Mouse (Mus musculus) monocyte, adult 5-6 weeks (primary cell): ENCODE measurements around the gene Spint5. TPM values are rescaled to one million over a fixed set of nuclear protein-coding genes. Genes with fewer than 3 reads are reported as not detected.
"Not testable (repeated sequence)": the region's sequence is repeated elsewhere in the genome, so short reads cannot be mapped to it uniquely, and the experiment has no call there.

ENCODE experiments used
- ATAC-seq: fragments of 153-309, 156-312 bp; replicated peaks from 2 replicates; pipeline ENCODE4 v1.8.0; 2017; ENCODE audit warnings: mild to moderate bottlenecking; ENCODE audit not compliant: low TSS enrichment, insufficient number of reproducible peaks, severe bottlenecking, poor library complexity, low FRiP score
- total RNA-seq: library from RNA; stranded (forward); fragments of 200-1000, 200-491, 200-594 nt; gene quantifications from 3 replicates; pipeline ENCODE4 v1.2.3, GENCODE M21; 2017

Spint5 gene
- total RNA-seq = not detected in 3 replicates

- no peak for ATAC-seq
These were observed at the start of gene Spint5 for GRCm38 (mm10) chr2:164715005-164715404. Spint5 (plus strand) TSS chr2:164715305.

- no peak for ATAC-seq
These were observed 44.8 kb upstream of the Spint5 start for GRCm38 (mm10) chr2:164670261-164670660.

GRCm38 (mm10) chr2:164670938-164671337, 44.2 kb upstream of the Spint5 start:
- ATAC-seq = no peak

- no peak for ATAC-seq
These were observed 41.1 kb upstream of the Spint5 start, which contains the start of gene Wfdc11 for GRCm38 (mm10) chr2:164673987-164674386. Wfdc11 (minus strand) TSS chr2:164674087.

GRCm38 (mm10) chr2:164676103-164676502, 39.0 kb upstream of the Spint5 start:
- ATAC-seq = no peak

- no peak for ATAC-seq
These were observed 38.0 kb upstream of the Spint5 start for GRCm38 (mm10) chr2:164676916-164677685.

- peak; percentile 68; the same call in 1 of the 2 replicates for ATAC-seq
These were observed 36.1 kb upstream of the Spint5 start for GRCm38 (mm10) chr2:164678848-164679625.

GRCm38 (mm10) chr2:164679906-164680305, 35.2 kb upstream of the Spint5 start:
- 0 out of 2 replicates have a peak, but pooled peaks have one; percentile 31 for ATAC-seq

- no peak for ATAC-seq
These were observed 30.3 kb upstream of the Spint5 start, which contains the start of gene Wfdc13 for GRCm38 (mm10) chr2:164684807-164685206. Wfdc13 (plus strand) TSS chr2:164685107.

- ATAC-seq = no peak
These were observed 16.9 kb upstream of the Spint5 start, which contains the start of gene Spint4 for GRCm38 (mm10) chr2:164698201-164698600. Spint4 (plus strand) TSS chr2:164698501.

GRCm38 (mm10) chr2:164700959-164701358, 14.1 kb upstream of the Spint5 start:
- no peak for ATAC-seq

- no peak for ATAC-seq
These were observed 13.3 kb upstream of the Spint5 start for GRCm38 (mm10) chr2:164701761-164702160.

GRCm38 (mm10) chr2:164704235-164704634, 10.9 kb upstream of the Spint5 start:
- ATAC-seq = no peak

- ATAC-seq = no peak
These were observed 9.8 kb upstream of the Spint5 start for GRCm38 (mm10) chr2:164705328-164705727.

- no peak for ATAC-seq
These were observed 9.1 kb upstream of the Spint5 start for GRCm38 (mm10) chr2:164705991-164706390.

GRCm38 (mm10) chr2:164716194-164716786, 1.2 kb downstream of the Spint5 start:
- not testable (repeated sequence) for ATAC-seq

GRCm38 (mm10) chr2:164723276-164723675, 8.2 kb downstream of the Spint5 start:
- ATAC-seq = no peak

GRCm38 (mm10) chr2:164725895-164726619, 11.0 kb downstream of the Spint5 start:
- ATAC-seq = peak; percentile 71

- ATAC-seq = no peak
These were observed 16.6 kb downstream of the Spint5 start for GRCm38 (mm10) chr2:164731719-164732118.
